Mouse (Mus musculus) hindbrain, embryonic 12.5 days (tissue): Measurements from ENCODE around the gene Pde10a. TPM values are rescaled to one million over a fixed set of nuclear protein-coding genes. Genes with fewer than 3 reads are reported as not detected.
A peak's percentile ranks its signal among the peaks of the same experiment; 100 is the strongest.

ENCODE experiments used
- ATAC-seq: fragments of 200-750 bp; cut with Nextera tagmentation; 2 replicates; pipeline ENCODE4 v1.8.0; 2017; ENCODE audit warnings: moderate TSS enrichment; ENCODE audit not compliant: low FRiP score
- H3K27ac ChIP-seq: fragments of 300-500 bp; sonication (generic); 2 replicates; pipeline ENCODE4 v1.5.1; 2016; ENCODE audit warnings: mild to moderate bottlenecking
- H3K27me3 ChIP-seq: fragments of 300-500 bp; sonication (generic); 2 replicates; pipeline ENCODE4 v1.6.1; 2016; ENCODE audit warnings: mild to moderate bottlenecking
- H3K36me3 ChIP-seq: fragments of 300-500 bp; sonication (generic); 2 replicates; pipeline ENCODE4 v1.6.1; 2016; ENCODE audit warnings: mild to moderate bottlenecking
- H3K4me1 ChIP-seq: fragments of 300-500 bp; sonication (generic); 2 replicates; pipeline ENCODE4 v1.6.1; 2016
- H3K4me2 ChIP-seq: fragments of 300-500 bp; sonication (generic); replicated peaks from 2 replicates; pipeline ENCODE4 v1.6.1; 2016; ENCODE audit warnings: mild to moderate bottlenecking
- H3K4me3 ChIP-seq: fragments of 300-500 bp; sonication (generic); 2 replicates; pipeline ENCODE4 v1.5.1; 2016; ENCODE audit warnings: mild to moderate bottlenecking
- H3K9ac ChIP-seq: fragments of 300-500 bp; sonication (generic); 2 replicates; pipeline ENCODE4 v1.6.1; 2016; ENCODE audit warnings: mild to moderate bottlenecking, moderate library complexity
- H3K9me3 ChIP-seq: fragments of 300-500 bp; sonication (generic); replicated peaks from 2 replicates; pipeline ENCODE4 v1.6.1; 2016; ENCODE audit warnings: mild to moderate bottlenecking
- WGBS: fragments of 180-500 bp; shearing (Covaris S2); methylation state at CpG from one replicate; pipeline ENCODE4 v1.1.7; 2016; 5-methylcytosine and 5-hydroxymethylcytosine counted together
- polyA plus RNA-seq: library from polyadenylated mRNA; unstranded; fragments of >200 nt; fragmentation: Nextera tagmentation; extraction: Ambion mirVana; gene quantifications from 2 replicates; pipeline ENCODE4 v1.2.1, GENCODE M21; 2016

Gene Pde10a
- polyA plus RNA-seq, 1 experiment from 2014 or later, result 13.9 TPM

GRCm38 (mm10) chr17:8611916-8612315 lies 86.7 kb downstream of the Pde10a start:
- ATAC-seq, result no peak
- no peak overlapping the region for H3K9ac ChIP-seq
- 80% methylated on average over 4 of the region's 4 CpGs for WGBS
- no peaks in the 10 kb centered on the region for H3K4me1 ChIP-seq
- no peak overlapping the region for H3K4me2 ChIP-seq
- no peak overlapping the region for H3K27ac ChIP-seq
- no peaks in the 10 kb centered on the region for H3K9me3 ChIP-seq
- H3K36me3 ChIP-seq, result no peaks in the 10 kb centered on the region
- H3K4me3 ChIP-seq, result no peak overlapping the region
- H3K27me3 ChIP-seq, result no peaks in the 10 kb centered on the region

GRCm38 (mm10) chr17:8613882-8614551 lies 88.8 kb downstream of the Pde10a start:
- no peaks in the 10 kb centered on the region for H3K4me1 ChIP-seq
- no peak overlapping the region for H3K4me3 ChIP-seq
- H3K27me3 ChIP-seq, result no peaks in the 10 kb centered on the region
- no peaks in the 10 kb centered on the region for H3K9me3 ChIP-seq
- no peak overlapping the region for H3K27ac ChIP-seq
- ATAC-seq, result peak; percentile 56; the same call in 1 of the 2 replicates
- 36% methylated on average over 7 of the region's 7 CpGs for WGBS
- no peaks in the 10 kb centered on the region for H3K36me3 ChIP-seq
- H3K9ac ChIP-seq, result no peak overlapping the region
- H3K4me2 ChIP-seq, result no peak overlapping the region

- Histone ChIP-seq H3K4me3 (no peak overlapping the region), H3K4me1 (peaks cover 10% of the 10 kb centered on the region), H3K9me3 (no peaks in the 10 kb centered on the region), H3K36me3 (no peaks in the 10 kb centered on the region), H3K4me2 (no peak overlapping the region), H3K27me3 (no peaks in the 10 kb centered on the region), H3K9ac (no peak overlapping the region), H3K27ac (no peak overlapping the region)
- WGBS, result 45% methylated on average over 5 of the region's 5 CpGs
- no peak for ATAC-seq
These were observed 95.2 kb downstream of the Pde10a start for GRCm38 (mm10) chr17:8620346-8620745.

- H3K9ac ChIP-seq, result no peak overlapping the region
- H3K4me2 ChIP-seq, result no peak overlapping the region
- WGBS, result 92% methylated on average over 2 of the region's 2 CpGs
- no peaks in the 10 kb centered on the region for H3K36me3 ChIP-seq
- no peaks in the 10 kb centered on the region for H3K27me3 ChIP-seq
- no peaks in the 10 kb centered on the region for H3K9me3 ChIP-seq
- no peak overlapping the region for H3K27ac ChIP-seq
- H3K4me1 ChIP-seq, result peaks cover 10% of the 10 kb centered on the region
- no peak for ATAC-seq
- no peak overlapping the region for H3K4me3 ChIP-seq
These were observed 95.9 kb downstream of the Pde10a start for GRCm38 (mm10) chr17:8621105-8621504.

GRCm38 (mm10) chr17:8621906-8622305 lies 96.7 kb downstream of the Pde10a start:
- no peak for ATAC-seq
- Histone ChIP-seq H3K9me3 (no peaks in the 10 kb centered on the region), H3K4me3 (no peak overlapping the region), H3K27me3 (0 out of 2 replicates have a peak, but pooled peaks cover 3% of the 10 kb centered on the region), H3K4me1 (peaks cover 10% of the 10 kb centered on the region), H3K36me3 (no peaks in the 10 kb centered on the region), H3K4me2 (no peak overlapping the region), H3K9ac (no peak overlapping the region), H3K27ac (no peak overlapping the region)
- WGBS, result 60% methylated on average over 6 of the region's 6 CpGs

- no peaks in the 10 kb centered on the region for H3K36me3 ChIP-seq
- no peaks in the 10 kb centered on the region for H3K9me3 ChIP-seq
- H3K4me2 ChIP-seq, result no peak overlapping the region
- H3K9ac ChIP-seq, result no peak overlapping the region
- no peak for ATAC-seq
- 0 out of 2 replicates have a peak, but pooled peaks cover 7% of the 10 kb centered on the region for H3K27me3 ChIP-seq
- peaks cover 10% of the 10 kb centered on the region for H3K4me1 ChIP-seq
- no peak overlapping the region for H3K27ac ChIP-seq
- H3K4me3 ChIP-seq, result no peak overlapping the region
- 66% methylated on average over 8 of the region's 8 CpGs for WGBS
These were observed 101.2 kb downstream of the Pde10a start for GRCm38 (mm10) chr17:8626421-8626820.

- no peaks in the 10 kb centered on the region for H3K36me3 ChIP-seq
- no peak overlapping the region for H3K27ac ChIP-seq
- no peak for ATAC-seq
- H3K27me3 ChIP-seq, result 0 out of 2 replicates have a peak, but pooled peaks cover 4% of the 10 kb centered on the region
- no peak overlapping the region for H3K9ac ChIP-seq
- H3K4me1 ChIP-seq, result peaks cover 11% of the 10 kb centered on the region
- H3K4me2 ChIP-seq, result no peak overlapping the region
- H3K9me3 ChIP-seq, result no peaks in the 10 kb centered on the region
- 75% methylated on average over 1 of the region's 1 CpGs for WGBS
- H3K4me3 ChIP-seq, result no peak overlapping the region
These were observed 106.5 kb downstream of the Pde10a start for GRCm38 (mm10) chr17:8631701-8632100.

GRCm38 (mm10) chr17:8633596-8633995 lies 108.4 kb downstream of the Pde10a start:
- peaks cover 11% of the 10 kb centered on the region for H3K4me1 ChIP-seq
- no peak overlapping the region for H3K4me3 ChIP-seq
- no peaks in the 10 kb centered on the region for H3K27me3 ChIP-seq
- no peak overlapping the region for H3K9ac ChIP-seq
- no peaks in the 10 kb centered on the region for H3K9me3 ChIP-seq
- no peak overlapping the region for H3K27ac ChIP-seq
- 19% methylated on average over 8 of the region's 8 CpGs for WGBS
- ATAC-seq, result peak; percentile 68
- no peak overlapping the region for H3K4me2 ChIP-seq
- H3K36me3 ChIP-seq, result no peaks in the 10 kb centered on the region

- no peak overlapping the region for H3K4me3 ChIP-seq
- no peak for ATAC-seq
- no peaks in the 10 kb centered on the region for H3K36me3 ChIP-seq
- H3K27ac ChIP-seq, result no peak overlapping the region
- no peak overlapping the region for H3K4me2 ChIP-seq
- no peak overlapping the region for H3K9ac ChIP-seq
- no peaks in the 10 kb centered on the region for H3K9me3 ChIP-seq
- H3K27me3 ChIP-seq, result no peaks in the 10 kb centered on the region
- peaks cover 11% of the 10 kb centered on the region for H3K4me1 ChIP-seq
- 84% methylated on average over 4 of the region's 4 CpGs for WGBS
These were observed 109.3 kb downstream of the Pde10a start for GRCm38 (mm10) chr17:8634476-8634875.

GRCm38 (mm10) chr17:8636231-8636630 lies 111.1 kb downstream of the Pde10a start:
- H3K4me1 ChIP-seq, result peaks cover 11% of the 10 kb centered on the region
- no peak overlapping the region for H3K4me2 ChIP-seq
- no peaks in the 10 kb centered on the region for H3K9me3 ChIP-seq
- H3K4me3 ChIP-seq, result no peak overlapping the region
- H3K27me3 ChIP-seq, result no peaks in the 10 kb centered on the region
- no peak for ATAC-seq
- whole genome bisulfite sequencing, result 75% methylated on average over 3 of the region's 3 CpGs
- H3K36me3 ChIP-seq, result no peaks in the 10 kb centered on the region
- no peak overlapping the region for H3K27ac ChIP-seq
- no peak overlapping the region for H3K9ac ChIP-seq

GRCm38 (mm10) chr17:8636691-8637090 lies 111.5 kb downstream of the Pde10a start:
- H3K9me3 ChIP-seq, result no peaks in the 10 kb centered on the region
- no peak overlapping the region for H3K27ac ChIP-seq
- H3K27me3 ChIP-seq, result no peaks in the 10 kb centered on the region
- no peak overlapping the region for H3K9ac ChIP-seq
- H3K36me3 ChIP-seq, result no peaks in the 10 kb centered on the region
- H3K4me2 ChIP-seq, result no peak overlapping the region
- peaks cover 11% of the 10 kb centered on the region for H3K4me1 ChIP-seq
- WGBS, result 75% methylated on average over 11 of the region's 11 CpGs
- H3K4me3 ChIP-seq, result no peak overlapping the region
- no peak for ATAC-seq

GRCm38 (mm10) chr17:8637181-8637580 lies 112.0 kb downstream of the Pde10a start:
- H3K4me2 ChIP-seq, result no peak overlapping the region
- WGBS, result 67% methylated on average over 4 of the region's 4 CpGs
- no peak overlapping the region for H3K27ac ChIP-seq
- no peak for ATAC-seq
- no peaks in the 10 kb centered on the region for H3K9me3 ChIP-seq
- H3K9ac ChIP-seq, result no peak overlapping the region
- peaks cover 11% of the 10 kb centered on the region for H3K4me1 ChIP-seq
- H3K36me3 ChIP-seq, result no peaks in the 10 kb centered on the region
- no peak overlapping the region for H3K4me3 ChIP-seq
- H3K27me3 ChIP-seq, result no peaks in the 10 kb centered on the region

GRCm38 (mm10) chr17:8639703-8640380 lies 114.7 kb downstream of the Pde10a start:
- H3K27me3 ChIP-seq, result no peaks in the 10 kb centered on the region
- ATAC-seq, result no peak
- no peak overlapping the region for H3K4me3 ChIP-seq
- H3K9me3 ChIP-seq, result no peaks in the 10 kb centered on the region
- no peak overlapping the region for H3K27ac ChIP-seq
- H3K4me2 ChIP-seq, result no peak overlapping the region
- H3K9ac ChIP-seq, result no peak overlapping the region
- 81% methylated on average over 12 of the region's 12 CpGs for WGBS
- no peaks in the 10 kb centered on the region for H3K4me1 ChIP-seq
- no peaks in the 10 kb centered on the region for H3K36me3 ChIP-seq
